Mouse (Mus musculus) cerebellum, adult 2 months (tissue): ENCODE results near the gene Hist1h2bf.

Source experiments
- CTCF ChIP-seq: fragments of 200-500 bp; IDR thresholded peaks from 2 replicates; pipeline ENCODE4 v1.5.1; 2011; ENCODE audit warnings: low read depth, mild to moderate bottlenecking, control low read depth, low read length, moderate library complexity, borderline replicate concordance; ENCODE audit not compliant: insufficient read depth
- POLR2A ChIP-seq: fragments of 200-500 bp; IDR thresholded peaks from 2 replicates; pipeline ENCODE4 v1.6.1; 2011; ENCODE audit warnings: low read length, control low read depth, borderline replicate concordance; ENCODE audit not compliant: insufficient read depth

- no peak for TF ChIP-seq CTCF
- TF ChIP-seq POLR2A: no peak
These were observed 1.6 kb downstream of the Hist1h2bf start for GRCm38 (mm10) chr13:23572218-23573033.
